Mouse (Mus musculus) heart, embryonic 12.5 days (tissue): ENCODE measurements around the gene Wdtc1. TPM values are rescaled to one million over a fixed set of nuclear protein-coding genes. Genes with fewer than 3 reads are reported as not detected.
A peak's percentile ranks its signal among the peaks of the same experiment; 100 is the strongest.

Source experiments
- ATAC-seq: fragments of 200-750 bp; cut with Nextera tagmentation; 2 replicates; pipeline ENCODE4 v1.8.0; 2017; ENCODE audit warnings: moderate TSS enrichment, moderate library complexity; ENCODE audit not compliant: insufficient number of reproducible peaks, low FRiP score
- H3K27ac ChIP-seq: fragments of 300-500 bp; sonication (generic); 2 replicates; pipeline ENCODE4 v1.5.1; 2016; ENCODE audit warnings: mild to moderate bottlenecking, moderate library complexity; ENCODE audit not compliant: poor library complexity, severe bottlenecking
- H3K27me3 ChIP-seq: fragments of 300-500 bp; sonication (generic); replicated peaks from 2 replicates; pipeline ENCODE4 v1.6.1; 2016; ENCODE audit warnings: mild to moderate bottlenecking, moderate library complexity
- H3K36me3 ChIP-seq: fragments of 300-500 bp; sonication (generic); 2 replicates; pipeline ENCODE4 v1.6.1; 2016; ENCODE audit warnings: mild to moderate bottlenecking, moderate library complexity
- H3K4me1 ChIP-seq: fragments of 300-500 bp; sonication (generic); replicated peaks from 2 replicates; pipeline ENCODE4 v1.6.1; 2016; ENCODE audit warnings: mild to moderate bottlenecking
- H3K4me2 ChIP-seq: fragments of 300-500 bp; sonication (generic); 2 replicates; pipeline ENCODE4 v1.6.1; 2016; ENCODE audit warnings: mild to moderate bottlenecking, moderate library complexity
- H3K4me3 ChIP-seq: fragments of 300-500 bp; sonication (generic); 2 replicates; pipeline ENCODE4 v1.5.1; 2016; ENCODE audit warnings: mild to moderate bottlenecking
- H3K9ac ChIP-seq: fragments of 300-500 bp; sonication (generic); 2 replicates; pipeline ENCODE4 v1.6.1; 2016; ENCODE audit warnings: mild to moderate bottlenecking, moderate library complexity
- H3K9me3 ChIP-seq: fragments of 300-500 bp; sonication (generic); replicated peaks from 2 replicates; pipeline ENCODE4 v1.6.1; 2016; ENCODE audit warnings: mild to moderate bottlenecking, moderate library complexity
- WGBS: fragments of 180-500 bp; shearing (Covaris S2); methylation state at CpG from one replicate; pipeline ENCODE4 v1.1.7; 2016; 5-methylcytosine and 5-hydroxymethylcytosine counted together
- polyA plus RNA-seq: library from polyadenylated mRNA; unstranded; fragments of >200 nt; fragmentation: Nextera tagmentation; extraction: Ambion mirVana; gene quantifications from 2 replicates; pipeline ENCODE4 v1.2.1, GENCODE M21; 2016

The Wdtc1 gene
- polyA plus RNA-seq, 1 experiment from 2014 or later = 16.1 TPM

DNA sequence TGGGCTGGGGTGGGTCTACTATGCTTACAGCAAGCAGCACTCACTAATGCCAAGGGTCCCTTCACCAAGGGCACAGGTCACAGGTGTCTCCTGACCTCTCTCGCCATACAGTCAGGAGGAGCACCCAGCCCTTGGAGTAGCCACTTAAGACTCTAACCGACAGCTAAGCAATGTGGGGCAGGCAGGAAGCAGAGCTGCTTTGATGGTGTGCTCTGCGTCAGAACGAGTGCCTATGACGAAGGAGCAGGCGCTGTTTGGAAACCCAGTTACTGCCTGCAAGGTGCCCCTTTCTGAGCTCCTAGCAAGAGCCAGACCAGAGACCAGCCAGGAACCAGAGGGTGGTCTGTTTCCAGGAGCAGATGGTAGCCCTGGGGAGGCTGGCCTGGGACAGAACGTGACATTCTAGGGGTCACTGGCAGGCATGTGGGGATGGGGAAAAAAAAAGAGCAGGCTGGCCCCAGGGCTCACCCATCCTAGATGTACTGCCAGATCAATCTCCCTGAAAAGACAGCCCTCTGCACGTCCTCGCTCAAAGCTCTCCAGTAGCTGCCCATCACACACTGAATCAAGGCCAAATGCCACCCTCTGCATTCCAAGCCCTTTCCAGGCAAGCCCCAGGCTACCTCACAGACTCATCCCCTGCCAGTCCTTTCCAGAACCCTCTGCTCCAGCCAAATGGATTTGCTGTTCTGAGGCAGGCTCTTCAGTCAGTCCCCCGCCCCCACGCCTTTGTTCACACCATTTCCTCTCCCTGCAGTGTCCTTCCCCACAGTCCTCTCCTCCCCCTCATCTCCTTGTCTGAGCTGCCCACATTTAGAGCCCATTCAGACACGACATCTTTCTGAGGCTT is 54.5 kb downstream of the Wdtc1 start:
- H3K4me2 ChIP-seq = no peak overlapping the region
- H3K9me3 ChIP-seq = no peaks in the 10 kb centered on the region
- H3K27ac ChIP-seq = no peak overlapping the region
- no peak for ATAC-seq
- WGBS = 44% methylated on average over 12 of the region's 12 CpGs
- peaks cover 29% of the 10 kb centered on the region for H3K4me1 ChIP-seq
- no peak overlapping the region for H3K9ac ChIP-seq
- H3K36me3 ChIP-seq = peaks cover 67% of the 10 kb centered on the region
- H3K4me3 ChIP-seq = no peak overlapping the region
- H3K27me3 ChIP-seq = 0 out of 2 replicates have a peak, but pooled peaks cover 4% of the 10 kb centered on the region

DNA sequence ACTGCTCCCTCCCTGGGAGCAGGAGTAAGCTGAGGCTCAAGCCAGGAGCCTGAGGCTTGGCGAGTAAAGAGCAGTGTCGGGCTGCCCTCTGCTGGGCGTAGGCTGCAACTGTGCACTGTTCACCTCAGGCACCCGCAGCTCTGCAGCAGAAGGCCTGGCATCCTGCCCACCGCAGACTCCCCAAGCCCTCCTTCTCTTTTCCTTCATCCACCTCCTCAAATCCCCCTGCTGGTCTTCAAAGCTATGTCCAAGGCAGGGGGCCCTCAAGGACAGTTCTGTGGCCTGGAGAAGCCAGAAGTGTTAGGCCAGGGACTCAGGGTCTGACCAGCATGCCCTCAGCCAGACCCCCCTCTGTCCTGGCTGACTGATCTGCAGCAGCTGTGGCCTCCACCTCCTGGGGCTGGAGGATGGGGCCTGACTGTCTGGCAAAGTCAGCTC is 55.5 kb downstream of the Wdtc1 start:
- 0 out of 2 replicates have a peak overlapping the region, but pooled peaks have one; percentile 0 for H3K27ac ChIP-seq
- peaks cover 38% of the 10 kb centered on the region for H3K4me1 ChIP-seq
- 1% methylated on average over 5 of the region's 5 CpGs for WGBS
- ATAC-seq = peak; percentile 72; the same call in 1 of the 2 replicates
- H3K9me3 ChIP-seq = no peaks in the 10 kb centered on the region
- H3K9ac ChIP-seq = no peak overlapping the region
- H3K27me3 ChIP-seq = 0 out of 2 replicates have a peak, but pooled peaks cover 11% of the 10 kb centered on the region
- peaks cover 62% of the 10 kb centered on the region for H3K36me3 ChIP-seq
- no peak overlapping the region for H3K4me2 ChIP-seq
- H3K4me3 ChIP-seq = no peak overlapping the region

DNA sequence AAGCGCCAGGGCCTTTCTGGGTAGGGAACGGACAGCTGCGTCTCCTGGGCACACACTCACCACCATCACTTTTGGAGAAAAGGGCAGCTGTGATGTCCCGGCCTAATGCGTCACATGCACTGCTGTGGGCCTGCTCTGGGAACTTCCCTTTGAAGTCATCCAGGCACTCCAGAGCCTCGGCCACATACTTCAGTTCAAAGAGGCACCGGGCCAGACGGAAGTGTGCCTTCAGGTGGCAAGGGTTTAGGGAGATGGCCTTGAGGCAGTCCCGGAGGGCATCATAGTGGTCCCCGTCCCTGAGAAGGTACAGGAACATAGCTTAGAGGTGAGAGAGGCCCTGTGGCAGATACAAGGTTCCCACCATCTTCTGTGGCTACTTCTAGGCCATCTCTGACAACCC is 55.9 kb downstream of the Wdtc1 start:
- Histone ChIP-seq H3K27ac (no peak overlapping the region), H3K9me3 (no peaks in the 10 kb centered on the region), H3K9ac (no peak overlapping the region), H3K4me1 (peaks cover 43% of the 10 kb centered on the region), H3K4me2 (no peak overlapping the region), H3K4me3 (no peak overlapping the region), H3K36me3 (peaks cover 62% of the 10 kb centered on the region), H3K27me3 (0 out of 2 replicates have a peak, but pooled peaks cover 11% of the 10 kb centered on the region)
- no peak; the same call in 1 of the 2 replicates for ATAC-seq
- whole genome bisulfite sequencing = 52% methylated on average over 10 of the region's 10 CpGs

DNA sequence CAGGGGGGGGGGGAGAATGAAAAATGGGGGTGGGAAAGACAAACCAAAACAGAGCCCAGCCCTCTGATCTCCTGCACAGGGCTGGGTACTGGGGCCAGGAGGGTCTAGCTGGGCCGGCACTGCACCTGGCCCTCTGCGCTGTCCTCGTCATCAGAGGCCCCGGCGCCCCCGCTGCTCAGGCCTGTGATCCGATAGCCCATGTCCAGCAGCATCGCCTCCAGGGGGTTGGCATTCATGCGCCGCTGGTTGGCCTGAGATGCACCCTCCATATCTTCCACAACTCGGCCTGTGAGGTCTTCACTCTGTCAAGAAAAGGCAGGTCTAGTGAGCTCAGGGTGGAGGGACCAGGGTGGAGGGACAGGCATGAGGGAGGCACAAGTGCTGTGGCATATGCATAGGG is 59.2 kb downstream of the Wdtc1 start:
- Histone ChIP-seq H3K4me2 (no peak overlapping the region), H3K27ac (no peak overlapping the region), H3K27me3 (0 out of 2 replicates have a peak, but pooled peaks cover 11% of the 10 kb centered on the region), H3K36me3 (peaks cover 41% of the 10 kb centered on the region), H3K4me1 (peaks cover 39% of the 10 kb centered on the region), H3K4me3 (no peak overlapping the region), H3K9me3 (no peaks in the 10 kb centered on the region), H3K9ac (no peak overlapping the region)
- 42% methylated on average over 11 of the region's 11 CpGs for WGBS
- ATAC-seq = no peak

DNA sequence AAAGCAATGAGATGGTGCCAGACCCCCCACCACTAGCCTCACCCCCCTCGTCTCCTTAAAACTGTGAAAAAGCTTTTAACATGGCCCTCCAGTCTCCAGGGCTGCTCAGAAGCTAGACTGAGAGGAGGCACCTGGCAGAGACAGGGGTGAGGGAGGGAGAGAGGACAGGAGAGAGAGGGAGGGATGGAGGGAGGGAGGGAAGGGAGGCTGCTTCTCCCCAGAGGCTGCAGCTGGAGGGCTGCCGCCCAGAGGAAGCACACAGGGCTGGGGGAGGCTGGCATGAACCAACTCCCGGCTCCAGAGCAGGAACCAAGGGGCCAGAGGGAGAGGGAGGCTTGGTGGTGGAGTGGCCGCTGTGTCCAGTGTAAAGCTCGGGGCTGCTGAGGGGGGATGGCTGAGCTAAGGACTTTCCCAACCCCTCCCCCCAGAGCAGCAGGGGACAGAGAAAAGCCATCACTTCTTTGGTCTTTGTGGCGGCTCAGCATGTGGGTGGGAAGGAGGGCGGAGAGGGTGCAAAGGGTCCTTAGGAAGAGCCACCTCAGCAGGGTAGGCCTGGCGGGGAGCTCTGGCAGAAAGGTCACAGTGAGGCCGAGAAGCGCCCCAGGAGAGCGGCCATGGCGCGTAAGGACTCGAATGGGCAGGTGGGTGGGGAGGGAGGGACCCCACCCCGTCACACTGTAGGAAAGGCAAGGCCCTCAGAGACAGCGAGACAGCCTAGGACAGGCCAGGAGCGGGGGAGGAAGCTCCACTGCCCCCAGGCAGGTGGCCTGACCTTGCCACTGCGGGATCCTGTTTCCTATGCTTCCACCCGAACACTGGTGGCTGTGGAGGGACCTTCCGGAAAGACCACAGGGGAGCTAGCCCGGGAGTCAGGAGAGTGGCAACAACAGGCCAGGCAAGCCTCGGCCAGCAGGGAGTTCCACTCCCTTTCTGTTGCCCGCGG is 60.1 kb downstream of the Wdtc1 start:
- Histone ChIP-seq H3K4me1 (peaks cover 38% of the 10 kb centered on the region), H3K9ac (peak overlapping the region; percentile 51), H3K9me3 (no peaks in the 10 kb centered on the region), H3K4me2 (no peak overlapping the region), H3K36me3 (peaks cover 41% of the 10 kb centered on the region), H3K27me3 (0 out of 2 replicates have a peak, but pooled peaks cover 11% of the 10 kb centered on the region), H3K4me3 (no peak overlapping the region), H3K27ac (no peak overlapping the region)
- WGBS = 33% methylated on average over 23 of the region's 24 CpGs
- ATAC-seq = 0 out of 2 replicates have a peak, but pooled peaks have one; percentile 15

DNA sequence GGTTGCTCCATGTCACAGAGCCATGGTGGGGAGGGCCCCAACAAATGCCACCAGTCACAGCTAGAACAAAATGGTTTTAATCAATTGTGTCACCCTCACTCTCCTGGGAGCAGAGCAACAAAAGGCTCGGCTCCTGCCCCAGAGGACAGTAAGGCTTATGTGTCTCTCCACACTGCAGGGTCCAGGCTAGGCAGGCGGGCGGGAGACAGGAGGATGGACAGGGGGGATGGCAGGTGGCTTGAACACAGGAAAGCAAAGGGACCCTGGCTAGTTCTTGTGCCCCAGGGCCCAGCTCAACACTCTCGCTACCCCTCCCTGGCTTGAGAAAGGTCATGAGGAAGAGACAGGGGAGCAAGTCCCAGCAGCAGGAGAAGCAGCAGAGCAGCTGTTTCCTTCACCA is 60.9 kb downstream of the Wdtc1 start:
- WGBS = 85% methylated on average over 4 of the region's 4 CpGs
- Histone ChIP-seq H3K9ac (no peak overlapping the region), H3K9me3 (no peaks in the 10 kb centered on the region), H3K4me2 (no peak overlapping the region), H3K4me1 (peaks cover 32% of the 10 kb centered on the region), H3K27me3 (0 out of 2 replicates have a peak, but pooled peaks cover 11% of the 10 kb centered on the region), H3K36me3 (peaks cover 41% of the 10 kb centered on the region), H3K4me3 (no peak overlapping the region), H3K27ac (no peak overlapping the region)
- ATAC-seq = no peak

DNA sequence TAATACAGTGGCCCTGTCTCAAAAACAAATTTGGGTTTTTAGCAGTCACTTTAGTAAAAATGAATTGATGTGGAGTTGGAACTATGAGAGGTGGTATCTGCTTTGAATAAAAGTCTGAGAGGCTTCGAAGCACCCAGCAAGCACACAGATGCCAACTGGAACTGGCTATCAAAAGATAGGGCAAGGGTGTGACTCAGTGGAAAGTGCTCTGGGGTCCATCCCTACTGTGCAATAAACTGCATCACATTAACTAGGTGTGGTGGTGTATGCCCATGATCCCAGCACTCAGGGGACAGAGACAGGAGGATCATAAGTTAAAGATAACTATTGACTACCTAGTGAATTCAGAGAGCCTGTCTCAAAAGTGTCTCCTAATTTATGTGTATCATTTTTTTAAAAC is 62.0 kb downstream of the Wdtc1 start:
- Histone ChIP-seq H3K4me2 (no peak overlapping the region), H3K4me1 (peaks cover 25% of the 10 kb centered on the region), H3K36me3 (peaks cover 33% of the 10 kb centered on the region), H3K27me3 (0 out of 2 replicates have a peak, but pooled peaks cover 11% of the 10 kb centered on the region), H3K9ac (no peak overlapping the region), H3K27ac (no peak overlapping the region), H3K9me3 (no peaks in the 10 kb centered on the region), H3K4me3 (no peak overlapping the region)
- WGBS = 74% methylated on average over 1 of the region's 1 CpGs
- no peak for ATAC-seq

DNA sequence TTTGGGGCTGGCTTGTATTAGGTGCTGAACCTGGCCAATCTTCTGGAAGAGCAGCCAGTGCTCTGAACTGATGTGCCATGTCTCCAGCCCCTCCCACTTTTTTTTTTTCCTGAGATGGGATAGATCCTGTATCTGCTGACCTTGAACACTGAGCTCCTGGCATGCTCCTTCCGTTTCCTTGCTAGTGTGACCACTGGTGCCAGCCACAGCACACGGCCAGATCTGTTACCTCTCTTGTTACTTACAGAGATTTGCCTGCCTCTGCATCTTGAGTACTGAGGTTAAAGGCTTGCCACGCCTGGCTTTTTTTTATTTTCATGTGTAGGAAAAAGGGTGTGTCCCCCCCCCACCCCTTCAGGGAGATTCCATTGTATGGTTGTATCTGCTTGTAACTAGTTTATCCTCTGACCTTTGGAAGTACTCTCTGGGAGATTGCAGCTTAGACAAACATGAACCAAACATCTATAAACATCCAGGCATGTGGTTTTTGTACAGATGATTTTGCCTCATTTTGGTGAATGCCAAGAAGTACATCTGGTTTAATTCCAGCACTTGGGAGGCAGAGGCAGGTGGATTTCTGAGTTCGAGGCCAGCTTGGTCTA is 66.7 kb downstream of the Wdtc1 start:
- H3K27ac ChIP-seq = peak overlapping the region; percentile 26; the same call in 1 of the 2 replicates
- H3K4me3 ChIP-seq = no peak overlapping the region
- ATAC-seq = no peak
- no peaks in the 10 kb centered on the region for H3K36me3 ChIP-seq
- no peaks in the 10 kb centered on the region for H3K9me3 ChIP-seq
- no peaks in the 10 kb centered on the region for H3K27me3 ChIP-seq
- no peak overlapping the region for H3K9ac ChIP-seq
- no peak overlapping the region for H3K4me2 ChIP-seq
- peaks cover 28% of the 10 kb centered on the region for H3K4me1 ChIP-seq
- 74% methylated on average over 4 of the region's 4 CpGs for WGBS

DNA sequence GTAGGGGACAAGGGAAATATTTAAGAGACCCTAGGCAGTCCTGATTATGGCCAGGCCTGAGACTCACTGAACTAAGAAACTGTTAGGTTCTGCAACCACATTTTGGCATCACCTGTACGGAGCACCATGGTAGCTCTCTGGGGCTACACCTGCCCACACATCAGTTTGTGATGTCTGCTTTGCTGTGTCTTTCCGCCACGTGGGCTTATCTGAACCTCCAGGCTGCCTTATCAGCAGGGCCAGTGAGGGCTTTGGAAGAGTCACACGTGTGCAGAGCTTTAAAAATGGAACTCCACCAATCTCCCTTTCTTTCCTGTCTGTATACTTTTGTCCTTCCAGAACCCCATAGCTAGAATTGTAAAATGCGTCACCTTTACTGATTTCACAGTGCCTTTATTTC is 67.3 kb downstream of the Wdtc1 start:
- peak; percentile 90 for ATAC-seq
- H3K9me3 ChIP-seq = no peaks in the 10 kb centered on the region
- no peak overlapping the region for H3K9ac ChIP-seq
- H3K4me1 ChIP-seq = peaks cover 34% of the 10 kb centered on the region
- WGBS = 21% methylated on average over 5 of the region's 5 CpGs
- no peak overlapping the region for H3K4me2 ChIP-seq
- peak overlapping the region; percentile 58; the same call in 1 of the 2 replicates for H3K27ac ChIP-seq
- H3K36me3 ChIP-seq = no peaks in the 10 kb centered on the region
- H3K27me3 ChIP-seq = no peaks in the 10 kb centered on the region
- no peak overlapping the region for H3K4me3 ChIP-seq

DNA sequence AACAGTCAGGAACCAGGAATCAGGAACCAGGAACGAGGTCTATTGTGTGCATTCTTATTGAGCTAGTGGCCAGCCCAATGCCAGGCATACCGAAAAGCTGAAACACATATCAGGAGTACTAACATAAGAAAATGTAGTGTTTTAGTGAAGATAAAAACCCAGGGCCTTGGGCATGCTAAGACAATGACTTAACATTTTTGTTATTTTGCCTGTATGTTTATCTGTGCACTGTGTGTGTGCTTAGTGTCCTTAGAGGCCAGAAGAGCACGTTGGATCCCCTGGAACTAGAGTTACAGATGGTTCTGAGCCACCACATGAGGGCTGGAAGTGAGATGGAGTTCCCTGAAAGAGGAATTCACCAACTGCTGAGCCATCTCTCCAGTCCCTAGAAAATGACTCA is 68.0 kb downstream of the Wdtc1 start:
- Histone ChIP-seq H3K27me3 (no peaks in the 10 kb centered on the region), H3K36me3 (no peaks in the 10 kb centered on the region), H3K9me3 (no peaks in the 10 kb centered on the region), H3K9ac (no peak overlapping the region), H3K27ac (peak overlapping the region; percentile 58), H3K4me1 (peaks cover 36% of the 10 kb centered on the region), H3K4me3 (no peak overlapping the region), H3K4me2 (no peak overlapping the region)
- 58% methylated on average over 3 of the region's 3 CpGs for WGBS
- ATAC-seq = peak; percentile 81
